Comparison of ENCODE assay signal across 27 mouse cellular contexts in the genomic region with DNA sequence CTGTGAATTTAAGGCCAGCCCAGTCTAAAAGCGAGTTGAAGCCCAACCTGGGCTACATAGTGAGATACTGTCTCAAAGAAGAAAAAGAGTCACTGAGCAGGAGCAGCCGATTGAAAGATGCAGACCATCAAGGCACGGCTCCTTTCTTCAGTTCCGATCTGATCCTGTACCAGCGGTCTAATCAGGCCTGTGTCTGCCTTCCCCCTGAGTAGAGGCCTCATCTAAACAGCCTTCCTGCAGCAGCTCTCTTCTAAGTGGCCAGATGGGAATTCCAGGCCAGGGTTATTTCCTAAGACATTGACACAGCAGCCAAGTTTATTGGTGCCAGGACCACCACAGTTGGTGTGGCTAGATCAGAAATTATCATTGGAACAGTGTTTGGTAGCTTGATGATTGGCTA. TPM values are rescaled to one million over a fixed set of nuclear protein-coding genes. Genes with fewer than 3 reads are reported as not detected.
DNase-seq lines count a peak whose midpoint lies in the region; ATAC-seq lines count a peak whose summit lies in the region.
"Had no signal": no experiment of that assay in that cellular context is flagged by ENCODE, and none has a peak within 500 bp of the region (broad histone marks: within the 10 kb centered on the region; RNA-seq: fewer than 3 reads in every experiment).

No protein-coding gene starts in this region.

- H3K4me2 ChIP-seq in forebrain, embryonic 11.5 days (ENCODE audit: low read depth, low read length, severe bottlenecking) = no peak overlapping the region
- H3K4me2 ChIP-seq in forebrain, embryonic 16.5 days (ENCODE audit: low read length) = no peak overlapping the region
- H3K4me2 ChIP-seq in liver, embryonic 11.5 days = no peak overlapping the region
- H3K4me2 ChIP-seq in liver, embryonic 12.5 days = no peak overlapping the region
- H3K4me2 ChIP-seq in midbrain, embryonic 11.5 days = no peak overlapping the region
- H3K4me2 ChIP-seq in midbrain, embryonic 13.5 days (replicated peaks) = no peak overlapping the region
- H3K4me2 ChIP-seq: embryonic facial prominence, embryonic 13.5 days; embryonic facial prominence, embryonic 15.5 days; forebrain, embryonic 13.5 days; forebrain, embryonic 15.5 days had no signal

- H3K36me3 ChIP-seq in forebrain, embryonic 11.5 days (ENCODE audit: control insufficient read depth, insufficient read depth, low read length) = no peaks in the 10 kb centered on the region
- H3K36me3 ChIP-seq in forebrain, embryonic 16.5 days (ENCODE audit: control insufficient read depth, insufficient read depth) = no peaks in the 10 kb centered on the region
- H3K36me3 ChIP-seq in liver, embryonic 11.5 days (ENCODE audit: control insufficient read depth, insufficient read depth, low read length) = no peaks in the 10 kb centered on the region
- H3K36me3 ChIP-seq in liver, embryonic 12.5 days = no peaks in the 10 kb centered on the region
- H3K36me3 ChIP-seq in midbrain, embryonic 11.5 days (ENCODE audit: control insufficient read depth, insufficient read depth, low read length) = no peaks in the 10 kb centered on the region
- no peaks in the 10 kb centered on the region for H3K36me3 ChIP-seq in midbrain, embryonic 13.5 days
- H3K36me3 ChIP-seq: embryonic facial prominence, embryonic 13.5 days; embryonic facial prominence, embryonic 15.5 days; forebrain, embryonic 10.5 days; forebrain, embryonic 15.5 days; G1E had no signal

- H3K9me3 ChIP-seq in forebrain, embryonic 11.5 days (ENCODE audit: control insufficient read depth, low read length) = no peaks in the 10 kb centered on the region
- H3K9me3 ChIP-seq in forebrain, embryonic 16.5 days (ENCODE audit: control insufficient read depth, low read length) = no peaks in the 10 kb centered on the region
- H3K9me3 ChIP-seq in liver, embryonic 11.5 days (ENCODE audit: control insufficient read depth, low read length) = no peaks in the 10 kb centered on the region
- no peaks in the 10 kb centered on the region for H3K9me3 ChIP-seq in liver, embryonic 12.5 days (replicated peaks)
- H3K9me3 ChIP-seq in midbrain, embryonic 11.5 days (ENCODE audit: control insufficient read depth, low read length) = no peaks in the 10 kb centered on the region
- H3K9me3 ChIP-seq in midbrain, embryonic 13.5 days = no peaks in the 10 kb centered on the region
- H3K9me3 ChIP-seq: embryonic facial prominence, embryonic 13.5 days; embryonic facial prominence, embryonic 15.5 days; forebrain, embryonic 10.5 days; forebrain, embryonic 13.5 days; forebrain, embryonic 15.5 days; G1E had no signal

- H3K27ac ChIP-seq in forebrain, embryonic 11.5 days (ENCODE audit: low read depth, low read length) = no peak overlapping the region
- no peak overlapping the region for H3K27ac ChIP-seq in forebrain, embryonic 16.5 days (ENCODE audit: low read length)
- H3K27ac ChIP-seq in liver, embryonic 11.5 days (ENCODE audit: low read depth, low read length) = no peak overlapping the region
- H3K27ac ChIP-seq in liver, embryonic 12.5 days = no peak overlapping the region
- no peak overlapping the region for H3K27ac ChIP-seq in midbrain, embryonic 11.5 days (ENCODE audit: low read depth, low read length)
- no peak overlapping the region for H3K27ac ChIP-seq in midbrain, embryonic 13.5 days
- H3K27ac ChIP-seq: embryonic facial prominence, embryonic 13.5 days; embryonic facial prominence, embryonic 15.5 days; forebrain, embryonic 10.5 days; forebrain, embryonic 13.5 days; forebrain, embryonic 15.5 days had no signal

- H3K9ac ChIP-seq in forebrain, embryonic 11.5 days (ENCODE audit: low read length) = no peak overlapping the region
- no peak overlapping the region for H3K9ac ChIP-seq in forebrain, embryonic 16.5 days (replicated peaks; ENCODE audit: low read depth, low read length)
- H3K9ac ChIP-seq in liver, embryonic 11.5 days (ENCODE audit: low read depth, low read length) = no peak overlapping the region
- no peak overlapping the region for H3K9ac ChIP-seq in liver, embryonic 12.5 days
- H3K9ac ChIP-seq in midbrain, embryonic 11.5 days (ENCODE audit: low read length) = no peak overlapping the region
- no peak overlapping the region for H3K9ac ChIP-seq in midbrain, embryonic 13.5 days (replicated peaks)
- H3K9ac ChIP-seq: embryonic facial prominence, embryonic 13.5 days; embryonic facial prominence, embryonic 15.5 days; forebrain, embryonic 13.5 days; forebrain, embryonic 15.5 days had no signal

- DNase-seq in forebrain, embryonic 11.5 days (ENCODE audit: low spot score) = peak; percentile 24
- peak; percentile 75 for DNase-seq in heart, adult 11 months
- DNase-seq in heart, adult 9 months (ENCODE audit: low spot score in 2 of 2) = no peak
- peak; percentile 25 for DNase-seq in liver, embryonic 11.5 days (ENCODE audit: low spot score)
- peak; percentile 81 for DNase-seq in midbrain, embryonic 11.5 days (ENCODE audit: low spot score, missing footprints)
- DNase-seq: adrenal gland, adult 8-10 months; adrenal gland, postnatal 14 days; adrenal gland, postnatal 36 days; B cell, adult 2 months; cerebellum, adult 11-12 months; cerebellum, adult 2 months; cerebellum, adult 9-10 months; cerebellum, postnatal 10 days; cerebellum, postnatal 25 days had no signal

- 90% methylated on average over 5 of the region's 5 CpGs for WGBS in forebrain, embryonic 11.5 days
- WGBS in forebrain, embryonic 16.5 days = 84% methylated on average over 5 of the region's 5 CpGs
- WGBS in liver, embryonic 11.5 days = 79% methylated on average over 5 of the region's 5 CpGs
- WGBS in liver, embryonic 12.5 days (ENCODE audit: insufficient replicate concordance) = 71% methylated on average over 5 of the region's 5 CpGs
- 89% methylated on average over 5 of the region's 5 CpGs for WGBS in midbrain, embryonic 11.5 days
- 87% methylated on average over 5 of the region's 5 CpGs for WGBS in midbrain, embryonic 13.5 days

- H3K4me1 ChIP-seq in forebrain, embryonic 11.5 days (replicated peaks; ENCODE audit: control insufficient read depth, insufficient read depth, low read length) = no peaks in the 10 kb centered on the region
- no peaks in the 10 kb centered on the region for H3K4me1 ChIP-seq in forebrain, embryonic 16.5 days (replicated peaks; ENCODE audit: control insufficient read depth, insufficient read depth, low read length)
- no peaks in the 10 kb centered on the region for H3K4me1 ChIP-seq in liver, embryonic 11.5 days (replicated peaks; ENCODE audit: control insufficient read depth, insufficient read depth, low read length)
- H3K4me1 ChIP-seq in liver, embryonic 12.5 days = no peaks in the 10 kb centered on the region
- H3K4me1 ChIP-seq in midbrain, embryonic 11.5 days (ENCODE audit: control insufficient read depth, insufficient read depth, low read length) = no peaks in the 10 kb centered on the region
- no peaks in the 10 kb centered on the region for H3K4me1 ChIP-seq in midbrain, embryonic 13.5 days (replicated peaks)
- H3K4me1 ChIP-seq: embryonic facial prominence, embryonic 13.5 days; embryonic facial prominence, embryonic 15.5 days; forebrain, embryonic 10.5 days; forebrain, embryonic 13.5 days; forebrain, embryonic 15.5 days had no signal

- no peak for ATAC-seq in forebrain, embryonic 11.5 days (replicated peaks; ENCODE audit: low FRiP score)
- ATAC-seq in forebrain, embryonic 16.5 days = no peak
- ATAC-seq in liver, embryonic 11.5 days (replicated peaks; ENCODE audit: low FRiP score) = no peak
- ATAC-seq in liver, embryonic 12.5 days = no peak
- ATAC-seq in midbrain, embryonic 11.5 days (ENCODE audit: low FRiP score) = no peak
- ATAC-seq in midbrain, embryonic 13.5 days = no peak
- ATAC-seq: activated CD4-positive, CD25-positive, alpha-beta regulatory T cell, adult 4 months; CD4-positive, CD25-positive, alpha-beta regulatory T cell, adult 4 months; forebrain, embryonic 13.5 days; forebrain, embryonic 15.5 days; Patski had no signal

- H3K27me3 ChIP-seq in forebrain, embryonic 11.5 days (ENCODE audit: control insufficient read depth, insufficient read depth, low read length) = no peaks in the 10 kb centered on the region
- H3K27me3 ChIP-seq in forebrain, embryonic 16.5 days (replicated peaks; ENCODE audit: control insufficient read depth, insufficient read depth, low read length) = no peaks in the 10 kb centered on the region
- H3K27me3 ChIP-seq in liver, embryonic 11.5 days (replicated peaks; ENCODE audit: control insufficient read depth, insufficient read depth, low read length) = no peaks in the 10 kb centered on the region
- no peaks in the 10 kb centered on the region; the same call in 1 of the 2 replicates for H3K27me3 ChIP-seq in liver, embryonic 12.5 days (replicated peaks)
- no peaks in the 10 kb centered on the region for H3K27me3 ChIP-seq in midbrain, embryonic 11.5 days (ENCODE audit: control insufficient read depth, insufficient read depth, low read length)
- no peaks in the 10 kb centered on the region for H3K27me3 ChIP-seq in midbrain, embryonic 13.5 days
- H3K27me3 ChIP-seq: embryonic facial prominence, embryonic 13.5 days; embryonic facial prominence, embryonic 15.5 days; forebrain, embryonic 13.5 days; forebrain, embryonic 15.5 days had no signal

- no peak overlapping the region for H3K4me3 ChIP-seq in forebrain, embryonic 11.5 days (ENCODE audit: low read depth, low read length)
- no peak overlapping the region for H3K4me3 ChIP-seq in forebrain, embryonic 16.5 days (replicated peaks; ENCODE audit: low read length)
- H3K4me3 ChIP-seq in liver, embryonic 11.5 days (ENCODE audit: low read depth, low read length) = no peak overlapping the region
- no peak overlapping the region for H3K4me3 ChIP-seq in liver, embryonic 12.5 days
- H3K4me3 ChIP-seq in midbrain, embryonic 11.5 days (ENCODE audit: low read depth, low read length) = no peak overlapping the region
- H3K4me3 ChIP-seq in midbrain, embryonic 13.5 days (replicated peaks) = no peak overlapping the region
- H3K4me3 ChIP-seq: embryonic facial prominence, embryonic 13.5 days; embryonic facial prominence, embryonic 15.5 days; erythroblast, embryonic 14.5 days; forebrain, embryonic 10.5 days; forebrain, embryonic 13.5 days; forebrain, embryonic 15.5 days had no signal

RNA-seq across cellular contexts. Expression of a gene that starts 16.6 kb away (rescaled TPM):
- 7.4 and 8.2 TPM in 2 replicates for polyA plus RNA-seq in forebrain, embryonic 11.5 days (2014; fragmentation: Nextera tagmentation; extraction: Ambion mirVana)
- 4.4 and 4.5 TPM in 2 replicates for polyA plus RNA-seq in forebrain, embryonic 16.5 days (2015; fragmentation: Nextera tagmentation; extraction: Ambion mirVana)
- 4.2 and 4.9 TPM in 2 replicates for polyA plus RNA-seq in liver, embryonic 11.5 days (2014; fragmentation: Nextera tagmentation; extraction: Ambion mirVana)
- 2.2 and 2.6 TPM in 2 replicates for polyA plus RNA-seq in liver, embryonic 12.5 days (2016; fragmentation: Nextera tagmentation; extraction: Ambion mirVana)
- 5.8 and 6.0 TPM in 2 replicates for polyA plus RNA-seq in midbrain, embryonic 11.5 days (2014; fragmentation: Nextera tagmentation; extraction: Ambion mirVana)
- polyA plus RNA-seq in midbrain, embryonic 13.5 days (2015; fragmentation: Nextera tagmentation; extraction: Ambion mirVana) = 4.1 and 4.5 TPM in 2 replicates

RNA-seq across cellular contexts. Expression of a gene that starts 31.7 kb away (rescaled TPM):
- 7.5 and 8.9 TPM in 2 replicates for polyA plus RNA-seq in forebrain, embryonic 11.5 days (2014; fragmentation: Nextera tagmentation; extraction: Ambion mirVana)
- polyA plus RNA-seq in forebrain, embryonic 16.5 days (2015; fragmentation: Nextera tagmentation; extraction: Ambion mirVana) = 23.8 and 26.1 TPM in 2 replicates
- 2.7 and 3.0 TPM in 2 replicates for polyA plus RNA-seq in liver, embryonic 11.5 days (2014; fragmentation: Nextera tagmentation; extraction: Ambion mirVana)
- polyA plus RNA-seq in liver, embryonic 12.5 days (2016; fragmentation: Nextera tagmentation; extraction: Ambion mirVana) = 2.4 and 2.7 TPM in 2 replicates
- polyA plus RNA-seq in midbrain, embryonic 11.5 days (2014; fragmentation: Nextera tagmentation; extraction: Ambion mirVana) = 11.1 and 14.5 TPM in 2 replicates
- polyA plus RNA-seq in midbrain, embryonic 13.5 days (2015; fragmentation: Nextera tagmentation; extraction: Ambion mirVana) = 20.9 and 24.8 TPM in 2 replicates

RNA-seq across cellular contexts. Expression of a gene that starts 49.2 kb away (rescaled TPM):
- 681 and 714 TPM in 2 replicates for polyA plus RNA-seq in forebrain, embryonic 11.5 days (2014; fragmentation: Nextera tagmentation; extraction: Ambion mirVana)
- polyA plus RNA-seq in forebrain, embryonic 16.5 days (2015; fragmentation: Nextera tagmentation; extraction: Ambion mirVana) = 537 and 590 TPM in 2 replicates
- polyA plus RNA-seq in liver, embryonic 11.5 days (2014; fragmentation: Nextera tagmentation; extraction: Ambion mirVana) = 710 and 721 TPM in 2 replicates
- 455 and 456 TPM in 2 replicates for polyA plus RNA-seq in liver, embryonic 12.5 days (2016; fragmentation: Nextera tagmentation; extraction: Ambion mirVana)
- 697 and 701 TPM in 2 replicates for polyA plus RNA-seq in midbrain, embryonic 11.5 days (2014; fragmentation: Nextera tagmentation; extraction: Ambion mirVana)
- polyA plus RNA-seq in midbrain, embryonic 13.5 days (2015; fragmentation: Nextera tagmentation; extraction: Ambion mirVana) = 676 and 705 TPM in 2 replicates

RNA-seq across cellular contexts. Expression of a gene that starts 49.2 kb away (rescaled TPM):
- 16.8 and 17.8 TPM in 2 replicates for polyA plus RNA-seq in forebrain, embryonic 11.5 days (2014; fragmentation: Nextera tagmentation; extraction: Ambion mirVana)
- 70.1 and 73.5 TPM in 2 replicates for polyA plus RNA-seq in forebrain, embryonic 16.5 days (2015; fragmentation: Nextera tagmentation; extraction: Ambion mirVana)
- polyA plus RNA-seq in liver, embryonic 11.5 days (2014; fragmentation: Nextera tagmentation; extraction: Ambion mirVana) = 2.6 and 2.7 TPM in 2 replicates
- polyA plus RNA-seq in liver, embryonic 12.5 days (2016; fragmentation: Nextera tagmentation; extraction: Ambion mirVana) = 1.3 and 1.6 TPM in 2 replicates
- polyA plus RNA-seq in midbrain, embryonic 11.5 days (2014; fragmentation: Nextera tagmentation; extraction: Ambion mirVana) = 14.6 and 17.8 TPM in 2 replicates
- 51.2 and 54.8 TPM in 2 replicates for polyA plus RNA-seq in midbrain, embryonic 13.5 days (2015; fragmentation: Nextera tagmentation; extraction: Ambion mirVana)

Comparison
In these comparisons a context has a peak if more than half of its experiments do, and no peak if none do; other contexts are left out.
1. DNase-seq: peak in forebrain, embryonic 11.5 days (single experiment), heart, adult 11 months (single experiment), liver, embryonic 11.5 days (single experiment) and midbrain, embryonic 11.5 days (single experiment); none in heart, adult 9 months (0 of 2).